Mouse (Mus musculus) heart, embryonic 11.5 days (tissue): ENCODE data around the gene Os9. TPM values are rescaled to one million over a fixed set of nuclear protein-coding genes. Genes with fewer than 3 reads are reported as not detected.

Source experiments
- ATAC-seq: fragments of 200-750 bp; cut with Nextera tagmentation; replicated peaks from 2 replicates; pipeline ENCODE4 v1.8.0; 2017; ENCODE audit warnings: moderate library complexity; ENCODE audit not compliant: insufficient number of reproducible peaks, low FRiP score, low TSS enrichment
- H3K27ac ChIP-seq: fragments of 300-500 bp; sonication (generic); 2 replicates; pipeline ENCODE4 v1.5.1; 2014; ENCODE audit warnings: mild to moderate bottlenecking, low read depth, low read length
- H3K27me3 ChIP-seq: fragments of 300-500 bp; sonication (generic); 2 replicates; pipeline ENCODE4 v1.6.1; 2014; ENCODE audit warnings: mild to moderate bottlenecking, low read length, mixed read lengths; ENCODE audit not compliant: control insufficient read depth, insufficient read depth
- H3K36me3 ChIP-seq: fragments of 300-500 bp; sonication (generic); 2 replicates; pipeline ENCODE4 v1.6.1; 2014; ENCODE audit warnings: mild to moderate bottlenecking, low read length, moderate library complexity, mixed read lengths; ENCODE audit not compliant: control insufficient read depth, insufficient read depth
- H3K4me1 ChIP-seq: fragments of 300-500 bp; sonication (generic); 2 replicates; pipeline ENCODE4 v1.6.1; 2014; ENCODE audit warnings: low read length; ENCODE audit not compliant: control insufficient read depth, insufficient read depth
- H3K4me2 ChIP-seq: fragments of 300-500 bp; sonication (generic); 2 replicates; pipeline ENCODE4 v1.6.1; 2014; ENCODE audit warnings: mild to moderate bottlenecking, moderate library complexity
- H3K4me3 ChIP-seq: fragments of 300-500 bp; sonication (generic); 2 replicates; pipeline ENCODE4 v1.5.1; 2014; ENCODE audit warnings: low read depth, low read length
- H3K9ac ChIP-seq: fragments of 300-500 bp; sonication (generic); 2 replicates; pipeline ENCODE4 v1.6.1; 2014; ENCODE audit warnings: mild to moderate bottlenecking, low read depth, low read length, moderate library complexity
- H3K9me3 ChIP-seq: fragments of 300-500 bp; sonication (generic); replicated peaks from 2 replicates; pipeline ENCODE4 v1.6.1; 2016; ENCODE audit warnings: low read length; ENCODE audit not compliant: control insufficient read depth
- WGBS: fragments of 180-500 bp; shearing (Covaris S2); extraction: QIAGEN DNeasy Blood & Tissue Kit; methylation state at CpG from one replicate; pipeline ENCODE4 v1.1.7; 2014; ENCODE audit not compliant: insufficient replicate concordance; 5-methylcytosine and 5-hydroxymethylcytosine counted together
- polyA plus RNA-seq: library from polyadenylated mRNA; unstranded; fragments of >200 nt; fragmentation: Nextera tagmentation; extraction: Ambion mirVana; gene quantifications from 2 replicates; pipeline ENCODE4 v1.2.1, GENCODE M21; 2014

Gene Os9
- polyA plus RNA-seq, 1 experiment from 2014 or later, result 21.3 TPM

DNA sequence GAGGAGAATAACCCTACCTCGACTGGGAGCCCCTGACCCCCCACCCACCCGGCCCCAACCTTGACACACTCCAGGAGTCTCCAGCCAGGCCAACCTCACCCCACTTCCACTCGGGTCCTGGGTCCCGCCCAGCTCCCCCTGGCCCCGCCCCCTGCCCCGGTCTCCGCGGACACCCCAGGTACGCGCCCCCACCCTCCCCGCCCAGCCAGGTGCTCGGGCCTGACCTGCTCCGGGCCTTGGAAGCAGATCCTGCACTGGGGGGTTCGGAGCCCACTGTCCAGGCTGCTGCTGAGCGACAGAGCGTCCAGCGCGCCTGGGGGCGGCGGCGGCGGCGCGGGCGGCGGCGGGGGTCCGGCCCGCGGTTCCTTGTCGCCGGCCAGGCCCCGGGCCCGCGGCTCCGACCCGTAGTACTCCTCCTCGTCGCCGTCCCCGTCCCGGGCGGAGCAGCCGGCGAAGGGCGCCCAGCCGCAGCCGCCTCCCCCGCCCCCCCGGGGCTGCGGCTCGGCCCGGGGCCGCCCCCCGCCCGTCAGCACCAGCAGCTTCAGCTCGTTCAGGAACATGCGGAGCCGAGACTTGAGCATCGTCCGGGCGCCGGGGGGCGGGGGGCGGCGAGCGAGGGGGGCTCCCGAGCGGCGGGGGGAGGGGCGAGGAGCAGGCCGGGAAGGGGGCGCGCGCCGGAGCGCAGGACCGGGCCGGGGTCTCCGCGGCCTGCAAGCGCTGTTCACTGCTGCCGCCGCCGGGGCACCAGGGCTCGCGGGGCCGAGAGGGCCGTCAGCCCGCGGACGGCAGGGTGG, 61.6 kb downstream of the Os9 start:
- H3K9ac ChIP-seq, result peak overlapping the region; percentile 72
- no peaks in the 10 kb centered on the region for H3K36me3 ChIP-seq
- H3K9me3 ChIP-seq, result no peaks in the 10 kb centered on the region
- WGBS, result under 1% methylated on average over 43 of the region's 92 CpGs
- peaks cover 45% of the 10 kb centered on the region for H3K27me3 ChIP-seq
- peak overlapping the region; percentile 100 for H3K4me2 ChIP-seq
- no peak overlapping the region for H3K27ac ChIP-seq
- H3K4me3 ChIP-seq, result peak overlapping the region; percentile 84
- ATAC-seq, result no peak
- peaks cover 6% of the 10 kb centered on the region for H3K4me1 ChIP-seq

- H3K4me2 ChIP-seq, result peak overlapping the region; percentile 100
- peaks cover 45% of the 10 kb centered on the region for H3K27me3 ChIP-seq
- H3K9ac ChIP-seq, result no peak overlapping the region
- no peak overlapping the region for H3K27ac ChIP-seq
- peaks cover 6% of the 10 kb centered on the region for H3K4me1 ChIP-seq
- no peak for ATAC-seq
- H3K9me3 ChIP-seq, result no peaks in the 10 kb centered on the region
- H3K4me3 ChIP-seq, result peak overlapping the region; percentile 84
- H3K36me3 ChIP-seq, result no peaks in the 10 kb centered on the region
- 15% methylated on average over 8 of the region's 8 CpGs for WGBS
Measured at GRCm38 (mm10) chr10:127058708-127059107, 62.2 kb downstream of the Os9 start.

- H3K9ac ChIP-seq, result no peak overlapping the region
- peaks cover 6% of the 10 kb centered on the region for H3K4me1 ChIP-seq
- H3K9me3 ChIP-seq, result no peaks in the 10 kb centered on the region
- H3K4me2 ChIP-seq, result peak overlapping the region; percentile 100; the same call in 1 of the 2 replicates
- no peak overlapping the region for H3K4me3 ChIP-seq
- no peak overlapping the region for H3K27ac ChIP-seq
- no peak for ATAC-seq
- peaks cover 45% of the 10 kb centered on the region for H3K27me3 ChIP-seq
- WGBS, result 2% methylated on average over 9 of the region's 9 CpGs
- no peaks in the 10 kb centered on the region for H3K36me3 ChIP-seq
Measured at GRCm38 (mm10) chr10:127058161-127058560, 62.8 kb downstream of the Os9 start.

DNA sequence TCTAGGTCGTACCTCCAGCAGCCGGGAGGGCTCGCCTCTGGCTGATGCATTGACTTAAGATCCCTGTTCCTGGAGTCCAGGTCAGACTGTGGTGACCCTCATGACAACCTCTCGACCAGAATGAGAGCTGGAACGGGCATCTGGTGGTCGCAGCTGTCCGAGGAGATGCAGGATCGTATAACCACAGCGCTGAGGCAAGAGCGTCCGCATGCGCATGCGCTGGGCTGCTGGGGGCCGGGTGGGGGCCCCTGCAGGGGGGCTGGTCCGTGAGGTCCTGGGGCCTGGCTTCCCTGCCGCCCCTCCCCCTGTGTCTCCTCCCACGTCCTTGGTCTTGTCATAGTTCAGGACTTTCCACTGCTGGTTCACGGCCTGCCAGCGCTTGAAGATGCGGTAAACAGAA, 64.4 kb downstream of the Os9 start:
- Histone ChIP-seq H3K9me3 (no peaks in the 10 kb centered on the region), H3K9ac (no peak overlapping the region), H3K4me2 (no peak overlapping the region), H3K27me3 (peaks cover 56% of the 10 kb centered on the region), H3K27ac (no peak overlapping the region), H3K4me1 (peaks cover 6% of the 10 kb centered on the region), H3K36me3 (no peaks in the 10 kb centered on the region), H3K4me3 (no peak overlapping the region)
- ATAC-seq, result no peak
- 77% methylated on average over 20 of the region's 20 CpGs for WGBS

DNA sequence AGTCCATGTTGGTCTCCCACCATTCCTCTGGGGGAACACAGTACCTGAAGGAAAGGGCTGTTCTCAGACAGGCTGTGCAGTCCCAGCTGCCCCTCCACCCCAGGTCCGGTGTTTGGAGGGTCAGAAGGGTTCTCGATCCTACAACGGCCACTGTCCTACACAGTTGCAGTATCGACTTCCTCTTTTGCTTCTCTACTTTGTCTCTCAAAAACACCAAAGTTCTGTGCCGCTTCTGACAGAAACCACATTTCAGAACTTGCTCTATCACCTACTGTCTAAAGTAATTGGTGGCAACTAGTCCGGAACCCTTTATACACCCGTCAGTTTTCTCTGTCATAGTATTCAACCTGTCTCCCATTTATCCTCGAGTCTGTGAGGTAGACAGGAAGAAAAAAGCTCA, 65.5 kb downstream of the Os9 start:
- Histone ChIP-seq H3K36me3 (no peaks in the 10 kb centered on the region), H3K4me2 (no peak overlapping the region), H3K4me1 (peaks cover 11% of the 10 kb centered on the region), H3K27ac (no peak overlapping the region), H3K9ac (no peak overlapping the region), H3K27me3 (peaks cover 56% of the 10 kb centered on the region), H3K9me3 (no peaks in the 10 kb centered on the region), H3K4me3 (no peak overlapping the region)
- ATAC-seq, result no peak
- 79% methylated on average over 8 of the region's 8 CpGs for WGBS

GRCm38 (mm10) chr10:127054646-127055045, 66.3 kb downstream of the Os9 start:
- peaks cover 14% of the 10 kb centered on the region for H3K4me1 ChIP-seq
- H3K27ac ChIP-seq, result no peak overlapping the region
- no peaks in the 10 kb centered on the region for H3K36me3 ChIP-seq
- WGBS, result 48% methylated on average over 4 of the region's 4 CpGs
- H3K9me3 ChIP-seq, result no peaks in the 10 kb centered on the region
- no peak overlapping the region for H3K4me3 ChIP-seq
- H3K9ac ChIP-seq, result no peak overlapping the region
- H3K4me2 ChIP-seq, result no peak overlapping the region
- H3K27me3 ChIP-seq, result peaks cover 56% of the 10 kb centered on the region
- ATAC-seq, result no peak

- Histone ChIP-seq H3K4me3 (peak overlapping the region; percentile 10; the same call in 1 of the 2 replicates), H3K9me3 (no peaks in the 10 kb centered on the region), H3K27ac (no peak overlapping the region), H3K27me3 (peaks cover 58% of the 10 kb centered on the region), H3K36me3 (no peaks in the 10 kb centered on the region; the same call in 1 of the 2 replicates), H3K4me1 (peaks cover 18% of the 10 kb centered on the region), H3K9ac (no peak overlapping the region), H3K4me2 (no peak overlapping the region; the same call in 1 of the 2 replicates)
- no peak for ATAC-seq
- 16% methylated on average over 10 of the region's 10 CpGs for WGBS
Measured at GRCm38 (mm10) chr10:127050119-127050474, 70.8 kb downstream of the Os9 start.

DNA sequence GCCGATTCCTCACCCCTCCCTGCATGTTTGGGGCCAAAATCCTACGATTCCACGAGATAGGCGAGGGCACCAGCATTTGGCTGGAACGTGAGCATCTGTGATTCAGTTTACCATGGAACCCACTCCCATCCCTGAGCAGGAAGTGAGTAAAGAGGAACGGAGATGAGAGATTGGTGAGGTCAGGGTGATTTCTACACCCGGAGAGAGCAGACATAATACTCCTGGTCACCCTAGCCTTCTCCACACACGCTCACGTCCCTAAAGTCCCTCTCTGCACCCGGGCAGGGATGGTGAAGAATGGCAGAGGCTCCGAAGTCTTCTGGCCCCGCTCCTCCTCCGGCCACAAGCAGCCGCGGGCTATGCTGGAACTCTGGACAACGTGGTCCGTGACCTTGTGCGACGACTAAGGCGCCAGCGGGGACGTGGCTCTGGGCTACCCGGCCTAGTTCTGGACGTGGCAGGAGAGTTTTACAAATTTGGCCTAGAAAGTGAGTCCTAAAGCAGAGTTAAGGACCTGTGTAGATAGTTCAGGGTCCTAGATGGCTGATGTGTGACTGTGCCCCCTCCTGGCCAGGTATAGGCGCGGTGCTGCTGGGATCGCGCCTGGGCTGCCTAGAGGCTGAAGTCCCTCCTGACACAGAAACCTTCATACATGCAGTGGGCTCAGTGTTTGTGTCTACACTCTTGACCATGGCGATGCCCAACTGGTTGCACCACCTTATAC, 71.4 kb downstream of the Os9 start:
- Histone ChIP-seq H3K9me3 (no peaks in the 10 kb centered on the region), H3K4me2 (peak overlapping the region; percentile 34), H3K4me1 (peaks cover 18% of the 10 kb centered on the region), H3K27me3 (peaks cover 58% of the 10 kb centered on the region), H3K36me3 (peaks cover 3% of the 10 kb centered on the region; the same call in 1 of the 2 replicates), H3K27ac (no peak overlapping the region), H3K4me3 (peak overlapping the region; percentile 25), H3K9ac (no peak overlapping the region)
- WGBS, result 3% methylated on average over 29 of the region's 29 CpGs
- ATAC-seq, result no peak
